Mouse (Mus musculus) urinary bladder, postnatal 36 days (tissue): ENCODE measurements around the gene Colgalt2.

Experiments used
- DNase-seq, 2 experiments: peaks; one replicate each; pipeline ENCODE4 v3.0.0; 2022; ENCODE audit warnings: low spot score in 2 of 2, mixed read lengths in 1 of 2

Gene Colgalt2

DNA sequence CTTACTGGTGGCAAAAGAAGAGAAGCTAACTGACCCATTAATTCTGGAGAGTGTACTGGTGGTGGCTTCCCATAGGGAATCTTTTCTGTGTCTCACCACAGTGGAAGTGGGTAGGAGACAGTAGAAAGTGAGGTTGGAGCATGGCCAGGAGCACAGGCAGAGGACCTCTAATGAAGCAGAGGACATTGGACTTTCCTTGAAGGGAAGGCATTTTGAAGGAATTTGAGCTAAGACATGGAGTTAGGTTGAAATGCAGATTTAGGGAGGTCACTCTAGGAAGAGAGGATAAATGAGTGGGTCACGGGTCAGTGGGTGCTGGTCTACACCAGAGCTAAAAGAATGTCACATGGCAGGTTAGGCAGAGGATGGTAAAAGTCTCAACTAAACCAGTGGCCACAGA, 91.2 kb downstream of the Colgalt2 start:
- no peak for DNase-seq

GRCm38 (mm10) chr1:152492258-152492657, 92.6 kb downstream of the Colgalt2 start:
- DNase-seq: no peak

DNA sequence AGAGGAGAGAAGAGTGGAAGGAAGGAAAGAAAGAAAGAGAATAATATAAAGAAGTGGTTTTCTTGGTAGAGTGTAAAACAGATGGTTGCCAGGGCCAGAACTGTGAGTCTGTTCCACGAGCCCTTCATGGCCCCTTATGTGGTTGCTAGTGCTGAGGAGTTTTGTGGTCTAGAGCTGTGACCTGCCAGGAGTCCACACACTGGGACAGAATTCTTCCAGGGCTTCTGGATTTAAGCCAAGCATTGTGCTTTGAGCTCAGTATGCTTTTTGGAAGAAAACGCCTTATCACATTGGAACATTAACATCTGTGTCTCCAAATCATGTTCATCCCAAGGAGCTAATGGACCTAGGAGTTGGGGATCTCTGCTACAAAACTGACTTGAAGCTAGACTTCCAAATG, 97.2 kb downstream of the Colgalt2 start:
- DNase-seq: no peak

DNA sequence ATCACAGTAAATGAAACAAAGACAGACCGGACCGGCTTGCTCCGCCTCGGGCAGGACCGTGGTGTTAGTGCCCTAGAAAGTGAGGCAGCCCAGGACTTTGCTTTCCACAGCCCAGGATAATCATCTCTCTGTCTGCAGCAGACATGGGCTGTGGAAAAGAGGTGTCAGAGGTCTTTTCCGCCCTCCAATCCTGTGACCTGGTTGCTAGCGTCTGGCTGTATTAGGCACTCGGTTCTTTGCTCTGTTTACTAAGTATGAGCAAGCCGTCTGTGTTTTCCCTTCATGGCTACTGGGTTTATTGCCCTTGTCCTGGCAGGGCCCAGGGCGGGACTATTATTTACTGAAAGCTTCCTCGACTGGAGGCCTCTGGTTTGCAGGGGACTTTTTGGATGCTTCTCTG, 98.0 kb downstream of the Colgalt2 start:
- DNase-seq: peak in 1 of 2 experiments; percentile 14

GRCm38 (mm10) chr1:152499802-152500201, 100.2 kb downstream of the Colgalt2 start:
- no peak for DNase-seq

GRCm38 (mm10) chr1:152506175-152506574, 106.5 kb downstream of the Colgalt2 start:
- no peak for DNase-seq

GRCm38 (mm10) chr1:152506726-152507125, 107.1 kb downstream of the Colgalt2 start:
- no peak for DNase-seq

DNA sequence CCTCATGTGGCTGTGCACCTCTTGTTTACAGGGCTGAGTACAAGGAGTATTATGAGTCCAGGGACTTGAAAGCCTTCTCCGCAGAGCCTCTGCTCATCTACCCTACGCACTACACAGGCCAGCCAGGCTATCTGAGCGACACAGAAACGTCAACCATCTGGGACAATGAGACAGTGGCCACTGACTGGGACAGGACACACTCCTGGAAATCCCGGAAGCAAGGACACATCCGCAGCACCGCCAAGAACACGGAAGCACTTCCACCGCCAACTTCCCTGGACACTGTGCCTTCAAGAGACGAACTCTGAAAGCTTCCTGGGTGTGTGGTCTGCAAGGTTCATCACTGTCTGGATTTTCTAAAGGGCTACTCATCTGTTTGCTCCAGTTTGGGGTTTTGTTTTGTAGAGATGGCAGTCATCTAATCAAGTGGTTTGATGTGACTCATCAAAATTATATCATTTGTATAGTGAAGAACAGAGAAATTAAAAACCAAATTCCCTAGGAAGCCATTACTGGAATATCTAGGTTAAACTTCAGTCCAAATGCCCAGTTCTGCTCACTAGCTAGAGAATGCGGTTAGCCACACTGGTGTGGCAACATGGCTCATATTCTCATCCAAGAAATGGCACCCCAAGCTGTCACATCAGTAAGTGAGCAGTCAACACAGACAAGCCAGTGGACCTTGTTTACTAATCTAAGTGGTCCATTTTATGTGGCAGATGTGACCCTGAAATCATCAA, 109.0 kb downstream of the Colgalt2 start:
- no peak for DNase-seq

GRCm38 (mm10) chr1:152511237-152511636, 111.6 kb downstream of the Colgalt2 start:
- DNase-seq: no peak

- DNase-seq: no peak
These were observed 114.6 kb downstream of the Colgalt2 start for GRCm38 (mm10) chr1:152514256-152514655.

- no peak for DNase-seq
These were observed 117.5 kb downstream of the Colgalt2 start for GRCm38 (mm10) chr1:152517057-152517570.

DNA sequence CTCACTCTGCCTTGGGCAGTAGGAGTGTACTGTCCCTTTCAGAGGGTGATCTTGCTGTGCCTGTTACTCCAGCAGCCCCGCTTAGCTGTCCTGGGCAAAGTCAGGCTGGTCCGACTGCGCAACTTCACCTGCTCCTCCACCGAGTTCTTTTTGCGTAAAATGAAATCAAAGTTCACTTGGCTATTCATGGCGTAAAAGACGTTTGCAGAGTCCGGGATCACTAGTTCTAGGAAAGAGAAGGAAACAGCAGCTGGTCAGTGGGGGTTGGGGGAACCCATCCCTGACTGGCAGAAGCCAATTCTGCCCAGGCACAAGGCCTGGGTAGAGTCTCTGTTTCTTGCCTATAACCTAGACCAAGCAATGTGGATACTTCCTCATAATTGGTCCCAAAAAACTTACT, 119.3 kb downstream of the Colgalt2 start:
- no peak for DNase-seq

DNA sequence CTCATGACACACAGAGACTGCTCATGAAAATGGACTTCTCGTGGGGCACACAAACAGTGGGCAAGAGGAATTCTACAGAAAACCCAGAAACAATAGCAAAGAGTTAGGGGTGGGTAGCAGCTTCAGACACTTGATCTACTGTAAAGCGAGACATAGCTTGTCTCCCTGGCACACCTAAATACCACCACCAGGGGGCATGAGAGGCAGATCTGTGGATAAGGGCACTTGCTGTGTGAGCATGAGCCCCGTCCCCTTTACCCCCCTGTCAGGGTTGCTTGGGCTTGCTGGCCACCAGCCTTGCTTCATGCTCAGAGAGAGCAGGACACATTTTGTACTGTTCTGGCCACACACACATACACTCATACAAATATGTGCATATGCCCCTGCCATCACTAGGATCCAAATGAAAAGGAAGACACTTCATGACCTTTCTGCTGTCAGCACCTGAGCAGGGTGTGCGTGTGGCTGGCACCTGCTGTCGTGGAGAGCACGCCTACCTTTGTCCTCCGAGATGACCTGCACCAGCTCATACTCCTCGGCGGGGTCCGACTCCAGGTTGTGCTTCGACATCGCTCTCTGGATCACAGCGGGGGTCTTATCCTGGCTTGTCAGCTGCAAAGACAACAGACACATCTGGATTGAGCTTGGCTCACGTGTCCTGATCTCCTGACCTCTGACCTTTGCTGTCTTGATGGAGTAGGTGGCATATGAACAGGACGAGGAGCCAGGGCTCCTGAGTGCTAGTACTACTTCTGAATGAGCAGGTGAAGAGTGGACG, 121.4 kb downstream of the Colgalt2 start:
- DNase-seq: peak in 1 of 2 experiments; percentile 43

GRCm38 (mm10) chr1:152522226-152522625, 122.6 kb downstream of the Colgalt2 start:
- no peak for DNase-seq

DNA sequence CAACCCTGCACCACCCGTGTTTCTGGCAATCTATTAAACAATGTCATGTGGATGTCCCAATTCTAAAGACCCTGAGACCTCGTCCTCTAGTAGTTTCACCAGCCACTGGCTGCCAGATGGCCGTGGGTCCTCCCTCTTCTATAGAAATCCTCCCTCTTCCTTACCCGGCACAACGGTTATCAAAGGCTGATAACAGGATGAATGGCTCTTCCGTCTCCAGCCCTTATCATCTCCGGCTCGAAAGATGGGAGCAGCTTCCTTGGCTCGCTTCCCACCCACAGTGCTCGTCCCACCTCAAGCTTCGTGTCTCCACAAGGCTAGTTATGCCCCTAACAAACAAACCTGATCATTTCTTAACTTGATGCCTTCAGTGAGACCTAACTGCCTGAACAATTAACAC, 123.7 kb downstream of the Colgalt2 start:
- DNase-seq: no peak

- DNase-seq: no peak
These were observed 124.7 kb downstream of the Colgalt2 start for GRCm38 (mm10) chr1:152524098-152524892.

- DNase-seq: peak; percentile 71 to 73
These were observed 125.5 kb downstream of the Colgalt2 start for GRCm38 (mm10) chr1:152524987-152525648.

GRCm38 (mm10) chr1:152526154-152526553, 126.5 kb downstream of the Colgalt2 start:
- no peak for DNase-seq

- no peak for DNase-seq
These were observed 128.6 kb downstream of the Colgalt2 start for GRCm38 (mm10) chr1:152528214-152528613.

- no peak for DNase-seq
These were observed 129.1 kb downstream of the Colgalt2 start for GRCm38 (mm10) chr1:152528778-152529177.

DNA sequence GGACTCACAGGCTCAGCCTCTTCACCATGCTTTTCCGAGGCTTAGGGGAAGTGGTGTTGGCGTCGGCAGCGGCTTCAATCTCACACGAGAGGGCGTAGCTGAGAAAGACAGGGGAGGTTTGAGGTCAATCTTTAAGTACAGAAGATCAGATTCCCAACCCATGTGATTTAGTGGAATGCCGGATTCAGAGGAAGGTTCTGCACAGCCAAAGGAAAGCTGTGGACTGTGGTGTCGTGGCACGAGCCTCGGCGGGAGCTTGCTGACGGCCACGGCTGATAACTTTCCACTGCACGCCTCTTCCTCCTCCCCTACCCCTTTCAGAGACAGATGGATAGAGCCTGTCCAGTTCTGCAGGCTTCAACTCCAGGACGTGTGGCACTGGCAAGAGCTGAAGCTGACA, 131.9 kb downstream of the Colgalt2 start:
- no peak for DNase-seq
